23 mouse cellular contexts compared by ENCODE assay signal in genomic region chr11:30448126-30448525, GRCm38 (mm10). TPM values are rescaled to one million over a fixed set of nuclear protein-coding genes. Genes with fewer than 3 reads are reported as not detected.
"Had no signal": no experiment of that assay in that cellular context is flagged by ENCODE, and none has a peak within 500 bp of the region (broad histone marks: within the 10 kb centered on the region; RNA-seq: fewer than 3 reads in every experiment).

No protein-coding gene starts in this region.

- H3K27ac ChIP-seq: lung, embryonic 15.5 days; macrophage; midbrain, embryonic 13.5 days; midbrain, embryonic 15.5 days; neural tube, embryonic 12.5 days; stomach, embryonic 15.5 days; stomach, postnatal 0 days had no signal

- H3K4me3 ChIP-seq: lung, embryonic 15.5 days; megakaryocyte, embryonic 14.5 days; midbrain, embryonic 13.5 days; midbrain, embryonic 15.5 days; neural tube, embryonic 12.5 days; stomach, embryonic 15.5 days had no signal

- DNase-seq: liver, postnatal 0 days; lung, adult 2 months; lung, postnatal 14 days; lung, postnatal 36 days; right cerebral cortex, postnatal 14 days; thymus, adult 2 months; thymus, postnatal 25 days; thymus, postnatal 4 days had no signal

- ATAC-seq: liver, postnatal 0 days; lung, postnatal 0 days; midbrain, embryonic 13.5 days; midbrain, embryonic 15.5 days had no signal

RNA-seq across cellular contexts. Expression of gene 4930505A04Rik, which starts 23.5 kb away (rescaled TPM):
- total RNA-seq: megakaryocyte progenitor cell, adult 5-6 weeks; midbrain, postnatal 0 days; monocyte, adult 5-6 weeks; neutrophil, adult 5-6 weeks had no signal
- polyA plus RNA-seq: liver, postnatal 0 days; lung, adult 2 months; lung, embryonic 15.5 days; macrophage; midbrain, embryonic 11.5 days; midbrain, embryonic 13.5 days; spleen, adult 2 months; stomach, embryonic 15.5 days; stomach, postnatal 0 days; thymus, adult 2 months had no signal
